Mouse (Mus musculus): ENCODE results near the gene Gfpt2.

The Gfpt2 gene

GRCm38 (mm10) chr11:49840666-49841065 is 46.7 kb downstream of the Gfpt2 start:
- no peak for DNase-seq (ENCODE audit: low spot score)

GRCm38 (mm10) chr11:49841886-49842285 is 47.9 kb downstream of the Gfpt2 start:
- DNase-seq (ENCODE audit: low spot score) = no peak

GRCm38 (mm10) chr11:49842718-49843117 is 48.7 kb downstream of the Gfpt2 start:
- no peak for DNase-seq (ENCODE audit: low spot score)

DNA sequence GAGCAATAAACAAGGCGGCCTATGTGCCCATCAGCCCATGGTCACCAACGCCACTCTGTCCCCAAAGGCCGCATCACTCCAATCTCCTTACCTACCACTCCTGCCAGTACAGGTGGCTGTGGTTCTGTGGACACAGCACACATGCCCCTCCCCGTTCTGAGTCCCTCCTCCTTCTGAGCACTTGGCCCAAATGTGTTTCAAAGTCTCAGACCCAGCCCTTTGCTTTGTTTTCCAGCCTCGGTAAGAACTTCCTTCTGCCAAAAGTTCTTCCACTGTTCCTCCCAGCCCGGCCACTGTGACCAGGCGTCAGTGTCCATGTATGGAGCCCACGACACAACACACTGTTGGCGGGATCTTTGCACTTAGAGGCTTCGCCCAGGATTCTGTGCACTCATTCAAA is 50.3 kb downstream of the Gfpt2 start:
- DNase-seq (ENCODE audit: low spot score) = no peak

- DNase-seq (ENCODE audit: low spot score) = peak; percentile 41
Observed at GRCm38 (mm10) chr11:49844969-49845368, 51.0 kb downstream of the Gfpt2 start.

- DNase-seq (ENCODE audit: low spot score) = no peak
Observed at GRCm38 (mm10) chr11:49845958-49846357, 52.0 kb downstream of the Gfpt2 start.

DNA sequence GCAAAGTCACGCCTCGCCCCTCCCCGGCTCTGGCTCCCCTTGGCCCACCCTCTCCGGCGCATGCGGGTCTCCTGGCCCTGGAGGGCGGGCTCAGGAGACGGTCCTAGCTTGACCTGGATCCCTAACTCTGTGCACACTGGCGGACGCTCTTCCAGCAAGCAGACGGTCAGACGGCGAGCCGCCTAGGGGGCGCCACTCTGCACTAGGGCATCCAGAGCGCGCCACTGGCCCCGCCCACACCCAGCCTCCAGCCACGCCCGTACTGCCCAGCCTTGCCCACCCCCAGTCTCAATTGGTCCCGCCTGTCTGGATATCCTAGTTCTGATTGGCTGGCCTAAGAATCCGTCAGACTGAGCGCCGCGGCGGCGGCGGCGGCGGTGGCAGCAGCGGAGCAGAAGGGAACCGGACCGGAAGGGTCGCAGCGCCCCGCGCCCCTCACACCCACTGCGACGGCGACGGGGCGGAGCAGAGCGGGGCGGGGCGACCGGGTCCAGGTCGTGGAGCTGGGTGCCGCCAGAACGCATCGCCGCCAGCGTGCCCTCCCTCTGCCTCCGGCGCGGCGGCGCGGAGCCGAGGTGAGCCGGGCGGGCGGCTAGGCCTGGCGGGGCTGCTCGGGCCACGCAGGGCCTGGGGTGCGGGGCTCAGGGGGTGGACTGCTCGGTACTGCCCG is 52.6 kb downstream of the Gfpt2 start, which contains the start of gene Mapk9:
TSS of gene Mapk9 (plus strand) at position 351 of the 670 bp plus-strand sequence.
- peak; percentile 98 for DNase-seq (ENCODE audit: low spot score)

GRCm38 (mm10) chr11:49847071-49847810 is 53.3 kb downstream of the Gfpt2 start:
- peak; percentile 35 for DNase-seq (ENCODE audit: low spot score)

DNA sequence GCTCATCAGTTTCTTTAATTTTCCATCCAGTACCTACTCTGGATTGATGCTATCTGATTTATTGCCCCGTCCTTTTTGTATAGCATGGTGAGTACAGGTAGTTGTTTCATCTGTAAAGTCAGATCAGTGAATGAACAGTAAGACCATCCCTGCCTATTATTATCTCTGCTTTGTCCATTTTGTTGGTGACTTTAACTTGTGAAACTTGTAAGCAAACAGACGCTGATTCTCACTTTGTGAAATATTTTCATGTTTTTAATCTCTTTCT is 53.8 kb downstream of the Gfpt2 start:
- no peak for DNase-seq (ENCODE audit: low spot score)

DNA sequence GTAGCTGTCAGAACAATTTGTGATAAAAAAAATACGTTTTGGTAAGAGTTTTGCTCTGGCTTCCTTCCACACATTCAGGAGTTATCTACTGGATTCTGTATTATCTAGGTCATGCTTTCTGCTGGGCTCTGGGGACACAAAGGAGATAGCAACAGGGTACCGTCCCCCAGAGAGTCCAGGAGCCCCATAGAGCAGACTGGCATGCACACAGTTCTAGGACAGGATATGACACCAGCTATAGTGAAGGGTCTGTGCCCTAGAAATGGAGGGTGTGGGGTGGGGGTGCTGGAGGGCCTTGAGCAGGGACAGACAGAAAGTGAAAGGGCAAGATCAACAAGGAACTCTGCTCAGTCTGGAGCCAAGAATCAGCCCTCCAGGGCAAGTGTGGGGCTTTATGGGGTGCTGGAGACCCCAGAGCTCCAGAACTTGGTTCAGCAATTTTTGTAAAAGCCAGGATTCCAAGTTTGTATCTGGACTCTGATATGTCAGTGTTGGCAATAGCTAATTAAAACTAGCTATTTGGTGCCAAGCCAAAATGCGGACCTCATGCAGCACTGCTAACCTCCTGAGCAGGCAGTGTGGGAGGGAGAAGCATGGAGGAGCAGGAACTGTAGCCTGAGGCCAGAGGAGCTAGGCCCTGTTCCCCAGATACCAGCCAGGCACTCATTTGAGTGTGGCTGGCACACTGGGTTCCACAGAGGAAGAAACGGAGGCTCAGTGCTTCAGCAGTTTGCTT is 54.3 kb downstream of the Gfpt2 start:
- DNase-seq (ENCODE audit: low spot score) = peak; percentile 64

DNA sequence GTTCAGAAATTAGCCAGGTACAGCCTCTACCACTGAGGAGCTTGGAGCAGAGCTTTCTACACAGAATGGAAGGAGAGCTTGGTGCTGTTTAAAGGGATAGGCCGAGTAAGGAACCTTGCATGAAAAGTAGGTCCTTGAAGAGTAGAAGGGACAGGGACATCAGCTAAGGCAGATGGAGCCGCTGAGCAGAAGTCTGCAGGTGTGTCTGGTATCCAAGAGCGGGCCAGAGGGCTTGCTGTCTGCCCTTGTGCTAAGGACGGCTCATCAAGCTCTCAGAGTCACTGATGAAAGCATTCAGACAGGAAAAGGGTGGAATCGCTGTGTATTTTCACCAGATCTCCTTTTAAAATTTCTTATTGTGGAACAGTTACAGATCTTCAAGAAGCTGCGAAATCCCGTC is 56.4 kb downstream of the Gfpt2 start:
- no peak for DNase-seq (ENCODE audit: low spot score)

GRCm38 (mm10) chr11:49855144-49855543 is 61.2 kb downstream of the Gfpt2 start:
- DNase-seq (ENCODE audit: low spot score) = no peak

DNA sequence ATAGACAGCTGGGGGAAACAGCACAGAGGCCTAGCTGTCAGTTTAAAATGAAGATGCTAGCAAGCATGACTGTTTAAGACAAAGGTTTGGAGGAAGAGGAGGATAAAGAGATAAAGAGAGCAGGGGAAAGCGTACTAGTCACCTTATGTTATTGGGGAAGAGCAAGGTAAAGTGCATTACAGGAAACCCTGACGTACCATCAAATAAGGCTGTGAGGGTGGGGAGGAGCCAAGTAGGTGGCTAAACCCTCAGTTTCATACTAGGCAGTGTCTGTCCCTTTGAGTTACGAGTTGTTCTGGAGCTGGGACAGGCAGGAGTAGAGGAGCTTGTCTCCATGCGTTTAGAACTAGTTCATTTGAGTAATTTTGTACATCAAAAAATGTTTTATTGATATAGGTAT is 67.2 kb downstream of the Gfpt2 start:
- DNase-seq (ENCODE audit: low spot score) = no peak

- DNase-seq (ENCODE audit: low spot score) = no peak
Observed at GRCm38 (mm10) chr11:49863926-49864325, 69.9 kb downstream of the Gfpt2 start.

GRCm38 (mm10) chr11:49867320-49867719 is 73.3 kb downstream of the Gfpt2 start:
- no peak for DNase-seq (ENCODE audit: low spot score)

- no peak for DNase-seq (ENCODE audit: low spot score)
Observed at GRCm38 (mm10) chr11:49869762-49870161, 75.8 kb downstream of the Gfpt2 start.

- DNase-seq (ENCODE audit: low spot score) = no peak
Observed at GRCm38 (mm10) chr11:49871914-49872313, 77.9 kb downstream of the Gfpt2 start.

- peak; percentile 24 for DNase-seq (ENCODE audit: low spot score)
Observed at GRCm38 (mm10) chr11:49872779-49873178, 78.8 kb downstream of the Gfpt2 start.

DNA sequence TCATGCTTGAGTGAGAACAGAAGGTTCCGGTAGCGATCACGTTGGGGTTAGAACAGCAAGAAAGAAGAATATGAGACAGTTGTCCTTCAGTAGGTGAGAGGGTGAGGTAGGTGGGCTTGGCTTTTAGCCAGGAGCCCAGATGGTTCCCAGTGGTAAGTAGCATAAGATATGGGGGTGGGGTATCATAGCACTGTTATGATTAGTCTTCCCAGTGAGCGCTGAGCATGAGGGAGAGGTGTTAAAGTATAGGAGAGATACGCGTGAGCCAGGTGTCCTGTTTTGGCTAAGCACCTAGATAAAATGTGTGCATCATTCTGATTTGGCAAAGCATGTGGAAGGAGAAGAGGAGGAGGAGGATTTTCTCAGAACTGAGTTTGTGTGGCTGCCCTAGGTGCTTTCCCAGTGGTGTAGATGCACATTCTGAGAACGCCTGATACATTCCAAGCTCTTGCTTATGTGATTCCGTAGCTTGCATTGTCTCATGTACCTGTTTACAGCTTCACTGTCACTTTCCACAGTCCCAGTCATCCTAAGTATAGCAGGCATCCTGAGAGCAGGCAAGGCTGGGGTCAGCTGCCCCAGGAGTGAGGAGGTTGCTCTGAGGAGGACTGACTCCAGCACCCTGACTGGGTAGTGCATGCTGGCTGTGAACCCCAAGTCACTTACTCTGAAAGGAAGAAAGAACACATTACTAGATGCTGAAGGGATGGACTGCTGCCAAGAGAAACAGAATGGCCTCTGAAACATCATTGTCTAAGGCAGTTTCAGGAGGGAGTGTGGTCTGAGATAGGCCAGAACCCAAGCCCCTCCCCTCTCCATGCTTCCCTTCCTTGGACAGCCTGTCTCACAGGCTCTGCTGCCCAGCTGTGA is 83.2 kb downstream of the Gfpt2 start:
- DNase-seq (ENCODE audit: low spot score) = peak; percentile 33

- no peak for DNase-seq (ENCODE audit: low spot score)
Observed at GRCm38 (mm10) chr11:49879950-49880642, 86.1 kb downstream of the Gfpt2 start.

DNA sequence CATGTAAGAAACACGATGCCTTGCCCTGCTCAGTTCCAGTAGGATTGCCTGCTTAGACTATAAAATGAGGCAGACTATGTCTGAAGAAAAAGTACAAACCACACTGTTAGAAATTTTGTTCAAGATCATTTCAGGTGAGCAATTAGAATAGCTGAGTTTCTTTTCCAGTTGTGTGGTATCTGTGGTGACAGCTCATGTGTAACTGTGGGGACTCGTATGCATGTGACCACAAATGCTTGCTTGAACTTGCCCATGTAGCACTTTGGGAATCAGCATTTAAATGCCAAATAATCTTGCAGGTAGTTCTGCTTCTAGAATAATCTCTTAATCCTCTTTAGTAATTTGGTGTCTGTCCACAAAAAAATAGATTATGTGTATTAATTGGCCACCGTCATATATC is 89.4 kb downstream of the Gfpt2 start:
- DNase-seq (ENCODE audit: low spot score) = no peak

All from testis, postnatal 14 days (tissue).